Mouse (Mus musculus) ES-CJ7 (cell line): ENCODE results near the gene Rprd1b.
"Not testable (repeated sequence)": the region's sequence is repeated elsewhere in the genome, so short reads cannot be mapped to it uniquely, and the experiment has no call there.

Experiments used
- DNase-seq: peaks from one replicate; pipeline ENCODE4 v3.0.0; 2011; ENCODE audit warnings: low read depth, low spot score

The Rprd1b gene

GRCm38 (mm10) chr2:158040396-158040795, 12.1 kb downstream of the Rprd1b start:
- DNase-seq = no peak

GRCm38 (mm10) chr2:158043504-158043903, 15.2 kb downstream of the Rprd1b start:
- no peak for DNase-seq

- DNase-seq = no peak
Measured at GRCm38 (mm10) chr2:158046186-158046585, 17.9 kb downstream of the Rprd1b start.

GRCm38 (mm10) chr2:158047903-158048302, 19.6 kb downstream of the Rprd1b start:
- DNase-seq = peak; percentile 73

- DNase-seq = no peak
Measured at GRCm38 (mm10) chr2:158048718-158049117, 20.4 kb downstream of the Rprd1b start.

- DNase-seq = no peak
Measured at GRCm38 (mm10) chr2:158050116-158050515, 21.8 kb downstream of the Rprd1b start.

- DNase-seq = no peak
Measured at GRCm38 (mm10) chr2:158054596-158054995, 26.3 kb downstream of the Rprd1b start.

- not testable (repeated sequence) for DNase-seq
Measured at GRCm38 (mm10) chr2:158055383-158055782, 27.1 kb downstream of the Rprd1b start.

GRCm38 (mm10) chr2:158057030-158057429, 28.7 kb downstream of the Rprd1b start:
- no peak for DNase-seq

- DNase-seq = no peak
Measured at GRCm38 (mm10) chr2:158058534-158058933, 30.2 kb downstream of the Rprd1b start.

- no peak for DNase-seq
Measured at GRCm38 (mm10) chr2:158059666-158060105, 31.4 kb downstream of the Rprd1b start.

GRCm38 (mm10) chr2:158063036-158063435, 34.7 kb downstream of the Rprd1b start:
- no peak for DNase-seq

GRCm38 (mm10) chr2:158064571-158065048, 36.3 kb downstream of the Rprd1b start:
- no peak for DNase-seq

- DNase-seq = no peak
Measured at GRCm38 (mm10) chr2:158065064-158065463, 36.8 kb downstream of the Rprd1b start.

- no peak for DNase-seq
Measured at GRCm38 (mm10) chr2:158066456-158066855, 38.2 kb downstream of the Rprd1b start.

GRCm38 (mm10) chr2:158067260-158067824, 39.0 kb downstream of the Rprd1b start:
- DNase-seq = no peak

GRCm38 (mm10) chr2:158068444-158068971, 40.2 kb downstream of the Rprd1b start:
- DNase-seq = no peak

GRCm38 (mm10) chr2:158070885-158071632, 42.8 kb downstream of the Rprd1b start:
- DNase-seq = no peak

- DNase-seq = no peak
Measured at GRCm38 (mm10) chr2:158071633-158071995, 43.3 kb downstream of the Rprd1b start.

GRCm38 (mm10) chr2:158074835-158075234, 46.5 kb downstream of the Rprd1b start:
- no peak for DNase-seq

GRCm38 (mm10) chr2:158076690-158077089, 48.4 kb downstream of the Rprd1b start:
- DNase-seq = no peak

- no peak for DNase-seq
Measured at GRCm38 (mm10) chr2:158077981-158078380, 49.7 kb downstream of the Rprd1b start.

- no peak for DNase-seq
Measured at GRCm38 (mm10) chr2:158078971-158079370, 50.7 kb downstream of the Rprd1b start.
